Mouse (Mus musculus) forebrain, embryonic 14.5 days (tissue): ENCODE measurements around the gene Cd248. TPM values are rescaled to one million over a fixed set of nuclear protein-coding genes. Genes with fewer than 3 reads are reported as not detected.

Experiments used
- ATAC-seq: fragments of 200-750 bp; cut with Nextera tagmentation; 2 replicates; pipeline ENCODE4 v1.8.0; 2017; ENCODE audit warnings: mild to moderate bottlenecking, moderate library complexity
- DNase-seq: peaks from one replicate; pipeline ENCODE4 v3.0.0-alpha.2; 2015; ENCODE audit warnings: low spot score
- H3K27ac ChIP-seq: fragments of 300-500 bp; sonication (generic); 2 replicates; pipeline ENCODE4 v1.5.1; 2014; ENCODE audit warnings: low read depth, mild to moderate bottlenecking, control low read depth, low read length, moderate library complexity
- H3K27me3 ChIP-seq: fragments of 300-500 bp; sonication (generic); replicated peaks from 2 replicates; pipeline ENCODE4 v1.6.1; 2014; ENCODE audit warnings: low read length, control low read depth, mixed read lengths; ENCODE audit not compliant: control insufficient read depth, insufficient read depth
- H3K36me3 ChIP-seq: fragments of 300-500 bp; sonication (generic); 2 replicates; pipeline ENCODE4 v1.6.1; 2014; ENCODE audit warnings: low read length, control low read depth; ENCODE audit not compliant: control insufficient read depth, insufficient read depth
- H3K4me1 ChIP-seq: fragments of 300-500 bp; sonication (generic); 2 replicates; pipeline ENCODE4 v1.6.1; 2014; ENCODE audit warnings: antibody characterized with exemption, low read length, control low read depth; ENCODE audit not compliant: control insufficient read depth, insufficient read depth
- H3K4me2 ChIP-seq: fragments of 300-500 bp; sonication (generic); 2 replicates; pipeline ENCODE4 v1.6.1; 2014; ENCODE audit warnings: mild to moderate bottlenecking, control low read depth, low read length
- H3K4me3 ChIP-seq: fragments of 300-500 bp; sonication (generic); 2 replicates; pipeline ENCODE4 v1.5.1; 2014; ENCODE audit warnings: low read depth, low read length, control low read depth
- H3K9ac ChIP-seq: fragments of 300-500 bp; sonication (generic); 2 replicates; pipeline ENCODE4 v1.6.1; 2014; ENCODE audit warnings: mild to moderate bottlenecking, low read length, control low read depth, moderate library complexity
- H3K9me3 ChIP-seq: fragments of 300-500 bp; sonication (generic); replicated peaks from 2 replicates; pipeline ENCODE4 v1.6.1; 2016; ENCODE audit warnings: low read length, control low read depth, mixed read lengths; ENCODE audit not compliant: control insufficient read depth
- WGBS: fragments of 180-500 bp; shearing (Covaris S2); extraction: QIAGEN DNeasy Blood & Tissue Kit; methylation state at CpG from one replicate; pipeline ENCODE4 v1.1.7; 2014; 5-methylcytosine and 5-hydroxymethylcytosine counted together
- polyA plus RNA-seq: library from polyadenylated mRNA; unstranded; fragments of >200 nt; fragmentation: Nextera tagmentation; extraction: Ambion mirVana; gene quantifications from 2 replicates; pipeline ENCODE4 v1.2.1, GENCODE M21; 2014

The Cd248 gene
- polyA plus RNA-seq, 1 experiment from 2014 or later: 12.5 TPM

DNA sequence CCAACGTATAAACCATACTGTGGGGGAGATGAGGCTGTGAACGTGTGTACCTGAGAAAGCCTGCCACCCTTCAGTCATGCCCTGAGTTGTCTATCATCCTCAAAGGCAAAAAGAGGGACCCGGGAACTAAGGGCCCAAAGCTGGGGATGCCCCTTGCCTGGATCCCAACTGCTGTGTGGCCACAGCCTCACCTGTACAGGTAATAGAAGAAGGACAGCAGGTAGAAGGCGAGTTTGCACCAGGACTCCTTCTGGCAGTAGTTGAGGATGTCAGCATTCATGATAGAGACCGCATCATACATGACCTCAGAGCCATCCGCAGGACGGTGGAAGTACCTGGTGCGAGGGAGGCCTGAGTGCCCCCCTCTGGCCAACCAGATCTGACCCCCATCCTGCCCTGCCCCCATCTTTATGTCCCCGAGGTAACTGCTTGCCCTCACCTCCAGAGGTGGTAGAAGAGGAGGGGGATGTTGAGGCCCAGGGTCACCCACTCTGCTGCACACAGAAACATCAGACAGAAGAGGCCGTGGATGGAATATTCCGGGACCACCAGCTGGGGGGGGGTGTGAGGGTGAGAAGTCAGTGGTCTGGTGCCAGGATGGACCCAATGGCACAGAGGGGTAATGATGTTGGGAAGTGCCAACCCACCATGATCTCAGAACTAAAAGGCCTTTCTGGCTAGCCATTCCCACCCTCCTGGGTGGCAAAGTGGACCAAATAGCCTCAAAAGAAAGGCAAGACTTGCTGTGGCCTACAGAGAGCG is 25.8 kb downstream of the Cd248 start:
- DNase-seq (no peak), ATAC-seq (no peak)
- WGBS: 75% methylated on average over 12 of the region's 12 CpGs
- Histone ChIP-seq H3K36me3 (peaks cover 36% of the 10 kb centered on the region), H3K27me3 (no peaks in the 10 kb centered on the region), H3K27ac (no peak overlapping the region), H3K4me1 (peaks cover 44% of the 10 kb centered on the region), H3K9me3 (no peaks in the 10 kb centered on the region), H3K9ac (no peak overlapping the region), H3K4me3 (0 out of 2 replicates have a peak overlapping the region, but pooled peaks have one; percentile 80), H3K4me2 (peak overlapping the region; percentile 93)

- WGBS: 0% methylated on average over 21 of the region's 21 CpGs
- Histone ChIP-seq H3K4me3 (peak overlapping the region; percentile 80), H3K9me3 (no peaks in the 10 kb centered on the region), H3K36me3 (peaks cover 36% of the 10 kb centered on the region), H3K27ac (peak overlapping the region; percentile 91), H3K27me3 (no peaks in the 10 kb centered on the region), H3K9ac (peak overlapping the region; percentile 96), H3K4me2 (peak overlapping the region; percentile 93), H3K4me1 (peaks cover 43% of the 10 kb centered on the region)
- peak; percentile 98 for DNase-seq
- ATAC-seq: peak; percentile 79
These were observed 26.4 kb downstream of the Cd248 start for GRCm38 (mm10) chr19:5094243-5094632.

GRCm38 (mm10) chr19:5094746-5095417 is 27.0 kb downstream of the Cd248 start:
- no peak for DNase-seq
- WGBS: 29% methylated on average over 11 of the region's 11 CpGs
- no peak; the same call in 1 of the 2 replicates for ATAC-seq

GRCm38 (mm10) chr19:5095887-5096474 is 28.1 kb downstream of the Cd248 start:
- DNase-seq: no peak
- Histone ChIP-seq H3K9ac (peak overlapping the region; percentile 96), H3K4me2 (peak overlapping the region; percentile 93), H3K4me3 (peak overlapping the region; percentile 80), H3K9me3 (no peaks in the 10 kb centered on the region), H3K4me1 (peaks cover 42% of the 10 kb centered on the region), H3K36me3 (peaks cover 46% of the 10 kb centered on the region), H3K27ac (peak overlapping the region; percentile 91), H3K27me3 (no peaks in the 10 kb centered on the region)
- ATAC-seq: no peak; the same call in 1 of the 2 replicates
- WGBS: 11% methylated on average over 9 of the region's 9 CpGs

More at GRCm38 (mm10) chr19:5094746-5095417, 27.0 kb downstream of the Cd248 start:
- Histone ChIP-seq H3K4me3 (peak overlapping the region; percentile 80), H3K27ac (peak overlapping the region; percentile 91), H3K9ac (peak overlapping the region; percentile 96), H3K9me3 (no peaks in the 10 kb centered on the region), H3K4me1 (peaks cover 42% of the 10 kb centered on the region), H3K4me2 (peak overlapping the region; percentile 93), H3K36me3 (peaks cover 43% of the 10 kb centered on the region), H3K27me3 (no peaks in the 10 kb centered on the region)

DNA sequence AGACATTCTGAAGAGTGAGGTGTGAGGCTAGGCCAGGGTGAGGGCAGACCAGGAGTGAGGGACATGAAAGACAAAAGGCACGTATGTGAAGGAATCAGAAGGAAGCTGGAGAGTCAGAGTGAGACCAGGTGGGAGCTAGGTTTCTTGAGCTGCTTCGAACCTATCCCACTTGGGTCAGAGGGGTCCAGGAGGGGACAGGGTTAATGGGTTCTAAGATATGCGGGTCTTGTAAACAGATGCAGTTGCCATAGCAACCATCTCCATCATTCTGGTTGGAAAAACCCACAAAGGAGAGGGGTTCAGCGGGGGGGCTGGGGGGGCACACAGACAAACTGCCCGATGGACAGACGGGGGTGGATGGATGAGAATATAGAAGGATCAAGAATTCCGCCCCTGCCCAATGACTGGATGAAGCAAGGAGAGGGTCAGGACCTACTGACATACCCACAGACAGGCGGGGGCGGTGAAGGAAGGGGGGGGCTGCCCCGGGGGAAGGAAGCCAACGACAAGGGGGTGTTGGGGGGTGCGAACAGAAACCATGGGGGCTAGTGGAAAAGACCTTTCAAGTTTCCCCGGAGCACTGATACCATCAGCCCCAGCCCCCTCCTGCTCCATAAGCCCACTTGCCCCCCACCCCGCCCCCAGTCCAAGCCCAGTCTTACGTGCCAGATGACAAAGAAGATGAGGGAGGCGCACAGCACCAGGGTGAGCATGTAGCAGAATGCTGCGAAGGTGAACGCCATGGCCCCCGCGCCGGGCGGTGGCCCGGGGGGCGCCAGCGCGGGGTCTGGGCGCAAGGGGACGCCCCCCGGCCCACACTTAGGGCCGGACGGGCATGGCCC is 29.9 kb downstream of the Cd248 start:
- Histone ChIP-seq H3K27ac (peak overlapping the region; percentile 91), H3K9me3 (no peaks in the 10 kb centered on the region), H3K9ac (peak overlapping the region; percentile 96), H3K4me1 (peaks cover 42% of the 10 kb centered on the region), H3K4me3 (peak overlapping the region; percentile 80), H3K36me3 (peaks cover 46% of the 10 kb centered on the region), H3K4me2 (peak overlapping the region; percentile 93), H3K27me3 (no peaks in the 10 kb centered on the region)
- ATAC-seq (peak; percentile 13; the same call in 1 of the 2 replicates), DNase-seq (peak; percentile 72)
- 2% methylated on average over 21 of the region's 31 CpGs for WGBS

- Histone ChIP-seq H3K4me3 (peak within 1 kb of the TSS; percentile 80), H3K27ac (peak within 1 kb of the TSS; percentile 91), H3K9ac (peak within 1 kb of the TSS; percentile 96), H3K4me1 (peaks cover 40% of the 10 kb centered on the region), H3K36me3 (peaks cover 46% of the 10 kb centered on the region), H3K27me3 (no peaks in the 10 kb centered on the region), H3K9me3 (no peaks in the 10 kb centered on the region), H3K4me2 (peak within 1 kb of the TSS; percentile 93)
- ATAC-seq (peak; percentile 73), DNase-seq (peak; percentile 86)
- 2% methylated on average over 37 of the region's 48 CpGs for WGBS
These were observed 30.7 kb downstream of the Cd248 start, which contains the start of gene Cnih2 for GRCm38 (mm10) chr19:5098363-5099143. Gene Cnih2, minus strand, starts transcription at chr19:5098521.

- H3K4me2 ChIP-seq: peak overlapping the region; percentile 91
- peaks cover 75% of the 10 kb centered on the region for H3K36me3 ChIP-seq
- WGBS: 22% methylated on average over 9 of the region's 9 CpGs
- DNase-seq (no peak), ATAC-seq (no peak)
- H3K4me1 ChIP-seq: peaks cover 7% of the 10 kb centered on the region
- H3K9me3 ChIP-seq: no peaks in the 10 kb centered on the region
- H3K27me3 ChIP-seq: no peaks in the 10 kb centered on the region
- H3K9ac ChIP-seq: peak overlapping the region; percentile 92
- H3K27ac ChIP-seq: peak overlapping the region; percentile 94; the same call in 1 of the 2 replicates
- peak overlapping the region; percentile 61 for H3K4me3 ChIP-seq
These were observed 38.2 kb downstream of the Cd248 start for GRCm38 (mm10) chr19:5106074-5106473.
